ENCODE assay signal across 8 mouse cellular contexts in the genomic region with DNA sequence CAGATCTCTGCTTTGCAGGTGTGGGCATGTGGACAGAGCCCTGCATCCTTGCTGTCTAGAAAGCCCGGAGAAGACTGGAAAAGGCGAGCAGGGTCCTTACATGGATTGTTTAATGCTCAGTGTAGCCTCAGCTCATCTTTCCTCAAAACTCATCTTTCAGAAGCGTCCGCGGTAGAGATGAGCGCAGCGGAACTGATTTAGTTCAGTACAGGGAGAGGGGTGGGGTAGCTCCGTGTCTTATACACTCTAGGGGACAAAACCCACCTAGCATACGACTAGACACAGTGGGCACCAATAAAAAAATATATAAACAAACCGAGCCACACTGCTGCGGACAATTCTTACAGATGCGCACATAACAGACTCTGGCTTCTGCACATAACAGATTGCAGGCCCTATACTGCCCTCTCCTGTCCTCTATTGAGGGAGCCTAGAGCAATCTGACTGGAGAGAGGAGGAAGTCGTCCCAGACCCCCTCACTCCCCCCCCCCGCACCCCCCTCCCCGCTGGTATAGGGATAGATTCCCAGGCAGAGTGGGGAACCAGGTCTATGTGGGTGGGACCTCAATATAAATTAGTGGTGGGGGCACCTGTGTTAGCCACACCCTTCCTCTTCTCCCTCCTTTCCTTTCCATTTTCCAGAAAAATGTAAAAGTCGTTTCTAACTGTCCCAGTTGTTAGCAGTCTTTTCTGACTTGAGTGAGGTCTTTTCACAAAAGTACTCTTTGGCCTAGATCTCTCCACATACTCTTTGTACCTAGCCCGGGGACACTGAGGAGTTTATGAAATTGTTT. TPM values are rescaled to one million over a fixed set of nuclear protein-coding genes. Genes with fewer than 3 reads are reported as not detected.
DNase-seq lines count a peak whose midpoint lies in the region; ATAC-seq and TF ChIP-seq lines count a peak whose summit lies in the region.

No protein-coding gene starts in this region.

- H3K9me3 ChIP-seq in kidney, embryonic 14.5 days (ENCODE audit: control insufficient read depth, low read length), result no peaks in the 10 kb centered on the region
- H3K9me3 ChIP-seq in hindbrain, embryonic 11.5 days (ENCODE audit: control insufficient read depth, low read length), result no peaks in the 10 kb centered on the region

- TF ChIP-seq CTCF in cortical plate, adult 2 months (IDR thresholded peaks at IDR 0.05; ENCODE audit: extremely low read depth, insufficient read depth, low read length), result peak; percentile 24; the same call in 1 of the 2 replicates

- H3K4me2 ChIP-seq in kidney, embryonic 14.5 days (replicated peaks; ENCODE audit: low read depth, low read length), result peak overlapping the region; percentile 43
- H3K4me2 ChIP-seq in hindbrain, embryonic 11.5 days (replicated peaks; ENCODE audit: low read depth, low read length), result peak overlapping the region; percentile 39; the same call in 1 of the 2 replicates

- no peaks in the 10 kb centered on the region for H3K36me3 ChIP-seq in kidney, embryonic 14.5 days (ENCODE audit: control insufficient read depth, insufficient read depth, low read length)
- no peaks in the 10 kb centered on the region for H3K36me3 ChIP-seq in hindbrain, embryonic 11.5 days (ENCODE audit: control insufficient read depth, insufficient read depth, low read length)
- H3K36me3 ChIP-seq in splenic B cell, adult 2 months (ENCODE audit: control insufficient read depth, insufficient read depth, low read length, poor library complexity, severe bottlenecking), result no peaks in the 10 kb centered on the region

- TF ChIP-seq POLR2A in cortical plate, adult 2 months (IDR thresholded peaks at IDR 0.05; ENCODE audit: extremely low read depth, insufficient read depth, low read length), result no peak

- ATAC-seq in kidney, embryonic 14.5 days (ENCODE audit: low FRiP score, low TSS enrichment), result no peak
- ATAC-seq in hindbrain, embryonic 11.5 days (ENCODE audit: low FRiP score), result no peak
- ATAC-seq in erythroid progenitor cell, adult 5-6 weeks (replicated peaks; ENCODE audit: low FRiP score, poor library complexity, severe bottlenecking), result no peak

- no peak overlapping the region for H3K27ac ChIP-seq in kidney, embryonic 14.5 days (ENCODE audit: low read depth, low read length)
- no peak overlapping the region for H3K27ac ChIP-seq in cortical plate, adult 2 months (ENCODE audit: insufficient read depth, low read length)
- H3K27ac ChIP-seq in hindbrain, embryonic 11.5 days (ENCODE audit: low read depth, low read length), result no peak overlapping the region

- peaks cover 40% of the 10 kb centered on the region for H3K4me1 ChIP-seq in kidney, embryonic 14.5 days (ENCODE audit: control insufficient read depth, insufficient read depth, low read length)
- H3K4me1 ChIP-seq in cortical plate, adult 2 months (ENCODE audit: control insufficient read depth, insufficient read depth, low read length), result no peaks in the 10 kb centered on the region
- peaks cover 21% of the 10 kb centered on the region for H3K4me1 ChIP-seq in hindbrain, embryonic 11.5 days (replicated peaks; ENCODE audit: control insufficient read depth, insufficient read depth, low read length)

- H3K27me3 ChIP-seq in kidney, embryonic 14.5 days (ENCODE audit: control insufficient read depth, insufficient read depth, low read length), result peaks cover 64% of the 10 kb centered on the region
- peaks cover 69% of the 10 kb centered on the region for H3K27me3 ChIP-seq in hindbrain, embryonic 11.5 days (ENCODE audit: control insufficient read depth, insufficient read depth, low read length)
- H3K27me3 ChIP-seq in splenic B cell, adult 2 months (ENCODE audit: control insufficient read depth, insufficient read depth, low read length, poor library complexity, severe bottlenecking), result no peaks in the 10 kb centered on the region

- no peak for DNase-seq in kidney, adult 11 months
- peak; percentile 44 for DNase-seq in hindbrain, embryonic 11.5 days (ENCODE audit: low spot score)
- DNase-seq in lung, adult 18-20 months, result peak; percentile 34 to 60
- DNase-seq in splenic B cell, adult 2 months (ENCODE audit: low read depth, low spot score), result peak; percentile 66
- DNase-seq in layer of hippocampus, postnatal 14 days (ENCODE audit: low spot score in 2 of 2), result no peak

- 9% methylated on average over 17 of the region's 17 CpGs for whole genome bisulfite sequencing in kidney, embryonic 14.5 days
- 8% methylated on average over 16 of the region's 17 CpGs for WGBS in hindbrain, embryonic 11.5 days

- 0 out of 2 replicates have a peak overlapping the region, but pooled peaks have one; percentile 4 for H3K9ac ChIP-seq in kidney, embryonic 14.5 days (ENCODE audit: low read depth, low read length)
- H3K9ac ChIP-seq in hindbrain, embryonic 11.5 days (ENCODE audit: low read depth, low read length), result no peak overlapping the region

- H3K4me3 ChIP-seq in kidney, embryonic 14.5 days (ENCODE audit: low read length), result peak overlapping the region; percentile 35
- no peak overlapping the region; the same call in 1 of the 2 replicates for H3K4me3 ChIP-seq in cortical plate, adult 2 months (ENCODE audit: insufficient read depth, low read length)
- H3K4me3 ChIP-seq in hindbrain, embryonic 11.5 days (ENCODE audit: low read depth, low read length), result no peak overlapping the region

RNA-seq across cellular contexts. Expression of a gene that starts 4.1 kb away (rescaled TPM):
- 10.7 and 10.9 TPM in 2 replicates for polyA plus RNA-seq in kidney, embryonic 14.5 days (2014; fragmentation: Nextera tagmentation; extraction: Ambion mirVana)
- 6.8 and 9.1 TPM in 2 replicates for polyA plus RNA-seq in cortical plate, adult 2 months (2012; rRNA removed)
- polyA plus RNA-seq in hindbrain, embryonic 11.5 days (2014; fragmentation: Nextera tagmentation; extraction: Ambion mirVana), result 2.9 and 3.9 TPM in 2 replicates
- 1 to 10 TPM in 1 of 2 experiments, under 1 TPM in 1; 0.94 to 1.6 TPM for total RNA-seq in layer of hippocampus, postnatal 14 days (2021)
- total RNA-seq in erythroid progenitor cell, adult 5-6 weeks (2015; ENCODE audit: low replicate concordance), result not detected in 2 replicates
- not detected in 2 replicates for total RNA-seq in erythroid progenitor cell, adult 5-6 weeks (2017; ENCODE audit: low replicate concordance)

RNA-seq across cellular contexts. Expression of a gene that starts 31.9 kb away (rescaled TPM):
- polyA plus RNA-seq in kidney, embryonic 14.5 days (2014; fragmentation: Nextera tagmentation; extraction: Ambion mirVana), result 11.0 and 18.3 TPM in 2 replicates
- polyA plus RNA-seq in cortical plate, adult 2 months (2012; rRNA removed), result 113 and 119 TPM in 2 replicates
- 22.7 and 23.8 TPM in 2 replicates for polyA plus RNA-seq in hindbrain, embryonic 11.5 days (2014; fragmentation: Nextera tagmentation; extraction: Ambion mirVana)
- total RNA-seq in layer of hippocampus, postnatal 14 days (2021), result 100 to 1,000 TPM; 113 to 117 TPM
- total RNA-seq in erythroid progenitor cell, adult 5-6 weeks (2015; ENCODE audit: low replicate concordance), result 1.4 and 4.6 TPM in 2 replicates
- 1.6 and 3.3 TPM in 2 replicates for total RNA-seq in erythroid progenitor cell, adult 5-6 weeks (2017; ENCODE audit: low replicate concordance)

RNA-seq across cellular contexts. Expression of a gene that starts 33.7 kb away (rescaled TPM):
- polyA plus RNA-seq in kidney, embryonic 14.5 days (2014; fragmentation: Nextera tagmentation; extraction: Ambion mirVana), result 1.3 and 1.4 TPM in 2 replicates
- polyA plus RNA-seq in cortical plate, adult 2 months (2012; rRNA removed), result 7.5 and 8.8 TPM in 2 replicates
- 0.62 TPM in 1 of 2 replicates, not detected in the other for polyA plus RNA-seq in hindbrain, embryonic 11.5 days (2014; fragmentation: Nextera tagmentation; extraction: Ambion mirVana)
- 1 to 10 TPM; 2.1 to 2.3 TPM for total RNA-seq in layer of hippocampus, postnatal 14 days (2021)
- total RNA-seq in erythroid progenitor cell, adult 5-6 weeks (2015; ENCODE audit: low replicate concordance), result not detected in 2 replicates
- not detected in 2 replicates for total RNA-seq in erythroid progenitor cell, adult 5-6 weeks (2017; ENCODE audit: low replicate concordance)

Comparison
In these comparisons a context has a peak if more than half of its experiments do, and no peak if none do; other contexts are left out.
1. DNase-seq: peak in hindbrain, embryonic 11.5 days (single experiment), lung, adult 18-20 months (2 of 2) and splenic B cell, adult 2 months (single experiment); none in kidney, adult 11 months (single experiment) and layer of hippocampus, postnatal 14 days (0 of 2).